Mouse (Mus musculus) frontal cortex, postnatal 25 days (tissue): ENCODE measurements around the gene Lnpep.
"Not testable (repeated sequence)": the region's sequence is repeated elsewhere in the genome, so short reads cannot be mapped to it uniquely, and the experiment has no call there.

ENCODE experiments used
- DNase-seq, 2 experiments: peaks; one replicate each; pipeline ENCODE4 v3.0.0; 2022; ENCODE audit warnings: low spot score in 2 of 2

The Lnpep gene

DNA sequence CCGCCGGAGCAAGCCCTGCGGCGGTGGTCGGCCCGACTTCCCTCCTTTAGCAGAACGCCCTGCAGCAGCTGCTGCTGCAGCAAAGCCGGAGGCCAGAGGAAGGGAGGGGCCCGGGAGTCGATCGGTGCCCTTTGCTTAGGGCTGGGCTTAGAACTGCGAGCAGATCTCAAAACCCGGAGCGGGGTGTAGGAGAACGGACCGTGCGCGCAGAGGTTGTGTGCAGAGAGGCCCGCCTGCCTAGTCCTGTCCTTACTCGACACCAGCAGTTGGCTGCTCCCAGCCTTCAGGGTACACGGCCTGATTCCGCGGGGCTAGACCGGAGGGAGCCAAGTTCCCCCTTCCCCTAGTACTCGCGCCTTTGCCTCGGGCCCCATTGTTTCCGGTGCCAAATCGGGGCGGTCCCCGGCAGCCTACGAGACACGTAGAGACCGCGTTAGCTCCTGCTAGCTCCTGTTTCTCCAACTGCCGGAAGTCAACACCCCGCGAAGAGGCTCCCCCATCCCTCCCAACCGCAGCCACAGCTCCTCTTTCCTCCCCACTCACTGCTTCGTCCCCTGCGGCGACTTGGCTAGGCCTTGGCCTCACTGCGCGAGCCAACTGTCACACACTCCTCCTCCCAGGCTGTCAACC, at the start of gene Lnpep:
Gene Lnpep (minus strand): TSS at position 94 of the 630 bp plus-strand sequence.
- peak; percentile 90 to 91 for DNase-seq

DNA sequence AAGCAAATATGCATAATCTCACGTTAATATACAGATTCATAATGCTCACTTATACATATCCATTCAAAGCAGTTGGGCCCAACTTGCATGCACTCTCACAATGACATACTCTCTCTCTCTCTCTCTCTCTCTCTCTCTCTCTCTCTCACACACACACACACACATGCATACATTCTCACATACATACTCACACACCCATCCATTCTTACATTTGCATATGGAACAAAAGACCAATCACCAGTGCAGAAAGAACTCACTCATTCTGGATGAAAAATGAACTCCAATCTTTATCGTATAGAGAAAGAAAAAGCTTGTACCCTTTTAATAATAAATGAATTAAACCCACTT, 31.0 kb upstream of the Lnpep start:
- DNase-seq: no peak

DNA sequence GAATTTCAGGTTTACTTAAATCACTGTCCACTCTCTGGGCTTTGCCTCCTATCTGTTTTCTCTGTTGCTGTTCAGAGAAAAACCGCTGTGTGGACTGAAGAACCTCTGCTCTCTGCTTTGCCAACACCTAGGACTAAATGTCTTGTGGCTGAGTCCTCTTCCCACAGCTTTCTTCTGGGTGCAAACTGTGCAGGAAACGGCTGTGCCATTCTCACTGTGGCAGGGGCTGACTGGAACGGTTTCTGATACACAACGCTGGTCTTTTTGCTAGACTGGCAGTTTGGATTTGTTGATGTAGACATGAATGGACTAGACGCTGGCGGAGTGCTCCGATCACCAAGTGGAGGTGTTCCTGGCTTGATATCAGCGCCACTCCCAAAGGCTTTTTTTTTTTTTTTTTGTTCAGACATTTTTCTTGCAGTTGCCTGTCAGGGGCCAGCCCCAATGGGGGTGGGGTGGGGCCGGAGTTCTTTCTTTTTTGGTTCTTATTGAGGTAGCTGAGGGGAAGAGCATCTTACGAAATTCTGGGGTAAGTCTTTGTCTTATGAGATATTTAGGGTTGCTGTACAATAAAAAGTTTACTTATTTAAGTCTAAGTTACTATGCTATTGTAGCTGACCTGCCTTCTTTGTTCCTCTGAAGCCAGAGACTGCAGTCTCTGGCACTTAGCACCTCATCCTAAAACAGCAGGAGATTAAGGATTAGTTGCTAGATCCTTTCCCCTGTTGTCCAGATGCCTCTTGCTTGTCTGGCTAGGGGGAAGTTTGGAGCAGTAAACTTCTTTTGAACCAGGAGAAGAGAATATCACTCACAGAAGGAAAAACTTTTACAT, 30.4 kb upstream of the Lnpep start:
- DNase-seq: no peak

DNA sequence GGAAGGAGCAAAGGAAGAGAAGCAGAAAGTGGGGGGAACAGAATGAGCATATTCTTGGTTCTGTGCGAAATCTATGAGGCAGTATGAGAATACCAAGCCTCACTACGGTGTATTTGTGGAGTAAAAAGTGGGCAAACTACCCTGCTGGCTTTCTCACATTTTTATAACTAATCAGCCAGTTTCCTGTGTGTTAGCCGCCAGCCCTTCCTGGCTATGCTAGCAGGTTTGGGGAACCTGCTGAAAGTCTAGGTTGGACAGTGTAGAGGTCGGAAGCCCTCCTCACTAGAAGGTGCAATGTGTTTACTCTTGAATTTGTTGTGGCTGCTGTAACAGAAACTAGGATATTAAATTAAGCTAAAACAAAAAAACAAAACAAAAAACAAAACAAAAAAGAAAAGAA, 27.7 kb upstream of the Lnpep start:
- DNase-seq: no peak

DNA sequence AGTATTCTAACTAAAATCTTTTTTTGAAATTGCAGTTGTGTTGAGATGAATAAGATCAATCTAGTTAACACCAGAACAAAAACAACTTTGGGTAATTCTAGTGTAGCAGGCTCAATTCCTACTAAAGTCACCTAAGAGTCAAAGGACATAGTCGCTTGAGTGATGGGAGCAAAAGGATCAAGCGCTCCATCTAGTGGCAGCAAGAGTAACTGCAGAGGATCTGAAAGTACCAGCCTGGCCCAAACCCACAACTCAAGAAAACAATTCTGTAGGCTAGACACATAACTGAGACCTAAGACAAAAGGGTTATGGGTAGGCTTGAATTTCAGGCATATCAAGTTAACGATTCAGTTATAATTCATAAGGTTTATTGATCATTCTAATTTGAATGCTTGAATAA, 20.9 kb upstream of the Lnpep start:
- peak in 1 of 2 experiments; percentile 38 for DNase-seq

DNA sequence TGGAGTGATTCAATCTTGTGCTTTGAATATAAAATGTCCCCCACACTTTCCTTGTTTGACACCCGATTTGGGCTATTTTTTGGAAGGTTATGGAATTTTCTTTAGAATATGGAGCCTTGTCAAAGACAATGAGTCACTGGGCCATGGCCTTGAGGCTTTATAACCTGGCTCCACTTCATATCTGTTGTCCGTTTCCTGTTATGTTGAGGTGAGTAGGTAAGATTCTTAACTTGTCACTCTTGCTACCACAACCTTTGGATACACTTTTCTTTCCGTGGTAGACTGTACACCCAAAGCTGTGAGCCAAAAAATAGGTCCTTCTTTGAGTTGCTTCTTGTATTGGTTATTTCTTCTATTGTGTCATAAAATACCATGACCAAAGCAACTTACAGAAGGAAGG, 12.5 kb upstream of the Lnpep start:
- no peak for DNase-seq

DNA sequence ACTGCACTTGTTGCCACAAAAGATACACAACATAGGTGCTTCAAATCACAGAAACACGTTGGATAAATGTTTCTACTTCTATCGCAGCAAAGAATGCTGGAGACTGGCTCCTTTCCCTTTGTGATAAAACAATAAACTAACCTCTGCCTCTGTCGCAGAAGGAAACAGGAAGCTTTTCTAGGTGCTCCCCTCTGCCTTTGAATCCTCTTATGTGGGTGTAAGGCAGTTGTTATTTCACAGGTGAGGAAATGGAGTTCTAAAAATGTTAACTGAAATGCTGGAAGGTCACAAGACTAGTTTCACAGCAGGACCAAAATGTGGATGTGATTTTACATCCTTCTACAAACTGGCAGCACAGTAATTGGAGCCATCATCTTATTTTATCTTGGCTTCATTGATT, 11.3 kb upstream of the Lnpep start:
- DNase-seq: no peak

DNA sequence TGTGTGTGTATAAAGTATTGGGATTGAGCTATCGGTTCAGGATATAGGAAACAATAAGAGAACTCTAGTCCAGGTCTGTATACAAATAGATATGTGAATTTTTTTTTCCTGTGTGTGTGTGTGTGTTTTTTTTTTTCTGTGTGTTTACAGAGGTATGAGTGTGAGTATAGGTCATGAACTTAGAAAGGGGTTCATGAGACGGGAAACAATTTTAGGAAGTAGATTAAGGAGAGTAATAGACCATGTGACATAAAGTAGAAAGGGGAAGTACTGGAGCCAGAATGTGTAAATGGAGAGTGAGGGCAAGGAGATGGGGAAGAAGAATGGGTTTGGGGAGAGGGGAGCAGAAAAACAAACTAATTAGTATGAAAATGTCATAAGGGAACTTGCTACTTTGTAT, 9.2 kb upstream of the Lnpep start:
- no peak for DNase-seq

DNA sequence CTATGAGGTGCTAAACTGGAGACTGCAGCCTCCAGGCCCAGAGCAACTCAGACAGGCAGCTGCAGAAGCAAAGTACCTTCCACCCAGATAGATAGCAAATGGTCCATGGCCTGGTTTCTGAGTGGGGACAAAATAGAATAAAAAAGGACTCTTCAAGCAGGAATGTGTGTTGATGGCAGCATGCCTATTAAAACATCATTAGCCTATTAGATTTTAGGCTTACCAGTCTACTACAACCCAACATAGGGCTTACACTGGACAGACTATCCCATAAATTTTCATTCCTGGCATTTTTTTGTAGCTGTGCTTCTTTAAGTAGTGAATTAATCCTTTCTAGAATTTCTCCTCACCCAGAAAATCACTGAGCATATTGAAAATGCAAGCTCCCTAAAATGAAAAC, 7.1 kb upstream of the Lnpep start:
- DNase-seq: no peak

DNA sequence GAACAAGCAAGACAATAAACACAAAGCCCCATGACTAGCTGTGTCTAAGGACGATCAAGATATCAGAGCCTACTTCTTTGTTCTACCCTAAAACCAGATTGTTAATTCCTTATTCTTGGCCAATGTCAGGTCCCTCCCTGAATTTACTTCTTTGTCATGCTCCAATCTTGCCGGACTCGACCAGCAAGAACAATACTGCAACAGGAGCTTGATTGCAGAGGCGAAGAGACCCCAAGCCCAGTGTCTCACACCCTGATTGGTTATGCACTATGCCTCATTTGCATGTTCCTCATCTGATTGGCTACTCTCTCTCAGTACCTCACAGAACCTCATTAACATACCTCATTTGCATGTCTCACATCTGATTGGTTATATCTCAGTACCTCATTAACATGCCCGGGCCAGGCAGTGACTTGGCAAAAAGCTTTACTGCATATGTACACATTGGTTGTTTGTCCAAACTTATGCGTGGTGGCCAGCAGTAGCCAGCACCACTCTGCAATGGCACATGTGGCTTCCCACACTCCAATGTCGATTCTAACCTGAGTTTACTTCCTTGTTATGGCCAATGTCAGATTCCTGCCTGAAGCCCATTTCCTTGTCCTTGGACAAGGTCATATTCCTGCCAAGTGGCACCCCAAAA, 3.5 kb upstream of the Lnpep start:
- DNase-seq: not testable (repeated sequence)

DNA sequence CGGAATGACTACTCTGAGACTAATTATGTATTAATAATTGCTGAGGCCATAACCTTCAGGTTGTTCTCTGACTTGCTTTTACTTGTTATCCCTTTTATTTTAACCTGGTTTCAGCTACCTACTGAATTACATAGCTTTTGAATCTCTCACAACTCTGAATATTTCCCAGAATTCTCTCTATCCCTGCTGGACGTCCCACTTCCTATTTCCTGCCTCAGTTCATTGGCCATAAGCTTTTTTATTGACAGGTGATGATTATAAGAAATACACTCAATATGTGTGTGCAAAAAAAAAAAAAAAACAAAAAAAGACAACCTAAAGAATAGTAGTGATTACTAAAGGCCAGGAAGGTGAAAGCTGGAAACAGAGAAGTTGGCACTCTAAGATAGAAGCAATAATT, 2.7 kb upstream of the Lnpep start:
- no peak for DNase-seq

DNA sequence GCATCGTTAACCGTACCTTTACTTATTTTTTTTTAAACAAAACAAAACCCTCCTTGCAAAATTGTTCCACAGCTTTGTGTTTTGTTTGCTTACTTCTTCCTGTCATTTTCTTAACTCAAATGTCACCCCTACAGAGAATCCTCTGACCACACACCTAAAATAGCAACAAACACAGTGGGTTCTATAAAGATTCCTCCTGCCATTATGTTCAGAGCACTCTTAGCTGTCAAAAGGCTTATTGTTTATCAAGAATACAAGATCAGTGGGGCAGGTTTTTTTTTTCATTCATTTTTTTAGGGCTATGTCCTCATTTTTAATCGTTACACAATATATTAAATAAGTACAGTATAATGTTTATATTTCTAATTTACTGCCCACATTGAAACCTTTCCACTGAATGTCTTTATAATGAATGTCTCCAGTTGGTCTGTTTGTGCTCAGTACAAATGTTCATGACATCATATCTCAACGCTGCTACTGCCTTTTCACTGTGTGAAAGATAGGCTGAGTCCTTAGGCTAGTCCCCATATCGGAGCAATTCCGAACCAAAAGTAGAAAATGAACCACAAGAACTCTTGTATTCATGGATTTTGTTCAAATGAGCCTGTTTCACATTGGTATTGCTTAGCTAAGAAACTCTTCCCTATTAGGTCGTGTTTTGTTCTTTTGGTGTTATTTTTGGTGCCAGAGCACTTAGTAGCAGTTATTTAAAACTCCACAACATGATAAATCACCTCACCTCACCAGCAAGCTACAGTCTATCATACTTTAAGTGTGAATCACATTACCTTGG, 1.2 kb upstream of the Lnpep start:
- no peak for DNase-seq

DNA sequence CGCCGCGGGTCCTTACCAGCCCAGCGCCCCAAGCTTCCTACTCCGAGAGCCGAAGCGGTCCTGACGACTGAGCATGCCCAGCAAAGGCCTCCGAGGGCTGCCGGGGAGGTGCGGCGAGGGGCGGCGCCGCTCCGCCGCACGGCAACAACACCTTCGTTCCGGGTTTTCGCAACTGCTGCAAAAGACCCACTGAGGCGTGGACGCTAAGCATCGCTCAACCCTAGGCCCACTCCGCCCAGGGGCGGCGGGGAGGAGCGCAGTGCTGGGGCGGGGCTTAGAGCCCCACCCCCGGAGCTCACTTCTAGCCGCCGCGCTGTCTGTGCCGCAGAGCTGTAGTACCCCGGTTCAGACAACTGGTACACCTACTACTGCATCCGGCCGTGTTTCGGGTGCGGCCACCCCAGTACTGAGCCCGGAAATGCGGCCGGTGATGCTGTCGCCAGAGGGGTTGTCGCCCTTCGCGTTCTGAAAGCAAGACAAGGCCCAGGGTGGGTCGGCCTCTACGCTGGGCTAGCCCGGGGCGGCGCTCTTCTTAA, 361 bp downstream of the Lnpep start:
- peak; percentile 81 to 82 for DNase-seq

DNA sequence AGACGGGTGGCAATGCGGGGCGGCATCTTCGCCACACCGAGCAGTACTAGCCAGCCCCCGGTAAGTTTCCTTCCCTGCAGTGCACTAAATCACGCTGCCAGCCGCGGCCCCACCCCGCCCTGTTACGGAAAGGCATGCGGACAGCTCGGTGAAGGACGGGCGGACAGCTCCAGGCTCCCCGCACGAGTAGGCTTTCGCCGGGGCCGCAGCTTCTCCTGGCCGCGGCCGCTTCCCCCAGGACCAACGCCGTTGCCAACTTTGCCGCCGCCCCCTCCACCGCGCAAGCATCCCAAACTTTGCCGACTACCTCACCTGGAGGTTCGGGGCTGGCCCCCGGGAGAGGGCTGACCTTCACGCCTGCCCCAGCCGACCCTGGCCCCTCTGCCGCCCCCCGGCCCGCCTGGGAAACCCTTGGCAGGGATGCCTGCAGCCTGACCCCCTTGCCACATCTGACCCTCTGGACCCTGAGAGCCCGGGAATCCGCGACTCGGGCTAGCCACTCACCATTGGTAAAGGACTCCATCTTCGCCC, 895 bp downstream of the Lnpep start:
- no peak for DNase-seq

DNA sequence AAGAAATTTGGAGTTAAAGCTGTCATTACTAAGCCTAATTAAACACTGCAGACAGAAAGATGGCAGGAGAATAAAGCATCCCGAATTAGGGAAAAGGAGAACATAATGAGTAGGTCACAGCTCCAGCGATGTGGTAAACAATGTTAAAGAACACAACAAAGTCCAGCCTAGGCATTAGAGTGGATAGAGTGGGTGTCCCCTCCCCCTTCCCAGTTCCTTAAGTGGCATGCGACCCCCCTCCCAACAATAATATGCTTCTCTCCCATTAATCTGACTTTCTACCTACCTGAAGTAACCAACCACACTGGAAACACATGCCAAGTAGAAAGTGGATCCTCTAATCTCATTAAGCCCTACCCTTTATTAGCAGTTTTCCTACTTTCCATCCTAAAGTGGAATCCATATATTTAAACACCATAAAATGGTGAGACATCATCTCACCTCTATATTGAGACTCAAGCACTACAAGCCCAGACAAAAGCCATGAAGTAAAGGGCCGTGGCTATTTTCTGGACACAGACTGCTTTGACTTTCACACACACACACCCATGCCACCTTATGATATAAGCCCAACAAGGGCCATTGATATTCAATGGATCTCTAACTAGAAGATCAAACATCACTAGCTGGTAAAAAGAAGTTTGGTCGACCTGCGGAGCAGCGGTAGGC, 1.5 kb downstream of the Lnpep start:
- DNase-seq: no peak

DNA sequence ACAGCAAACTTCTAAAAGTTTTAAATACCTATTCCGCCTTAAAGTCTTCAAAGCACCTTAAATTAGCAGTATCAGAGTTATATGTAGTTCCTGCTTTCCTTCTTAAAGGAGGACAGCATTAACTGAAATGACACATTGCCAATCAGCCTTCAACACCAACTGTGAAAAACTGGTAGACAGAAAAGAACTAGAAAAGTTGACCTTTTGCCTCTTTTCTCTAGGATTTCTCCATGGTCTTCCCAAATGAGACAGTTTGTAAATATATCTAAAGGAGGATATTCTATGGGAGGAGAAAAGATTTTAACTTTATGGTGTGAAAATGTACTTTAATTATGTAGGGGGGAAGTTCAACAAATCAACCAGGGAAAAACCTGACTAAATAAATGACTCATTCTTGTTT, 2.3 kb downstream of the Lnpep start:
- DNase-seq: no peak

DNA sequence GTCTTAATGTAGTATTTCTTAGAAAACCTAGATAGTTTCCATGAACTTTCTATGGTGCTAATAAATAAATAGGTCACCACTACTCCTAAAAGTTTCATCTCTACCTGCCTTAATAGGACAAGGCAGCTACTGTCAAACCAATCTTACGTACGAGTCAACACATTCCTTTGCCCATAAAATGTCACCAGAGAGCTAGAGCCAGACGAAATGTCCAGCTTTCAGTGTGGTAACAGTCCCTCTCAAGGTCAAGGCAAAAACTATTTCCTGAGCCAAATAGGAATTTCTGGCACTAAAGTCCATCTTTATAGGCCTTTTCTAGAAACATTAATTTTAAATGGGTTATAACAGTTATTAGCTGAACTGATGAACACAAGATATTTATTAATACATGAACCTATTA, 3.3 kb downstream of the Lnpep start:
- DNase-seq: no peak

DNA sequence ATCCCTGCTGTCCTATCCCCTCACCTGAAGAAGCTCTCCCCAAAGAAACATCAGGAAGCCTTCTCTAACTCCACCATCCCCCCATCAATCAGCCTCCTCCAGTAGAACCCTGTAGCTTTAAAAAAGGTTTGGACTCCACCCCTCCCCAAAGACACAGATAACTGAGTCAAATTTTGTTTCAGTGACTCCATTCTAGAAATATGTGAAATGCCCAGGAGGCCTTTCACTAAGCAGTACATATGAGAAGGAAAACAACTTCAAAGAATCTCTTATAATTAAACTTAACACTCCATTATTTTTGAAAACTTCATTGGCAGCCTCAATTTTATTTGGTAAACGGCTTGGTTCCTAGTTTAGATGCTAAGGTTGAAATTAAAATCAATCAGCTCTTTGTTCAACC, 6.4 kb downstream of the Lnpep start:
- DNase-seq: no peak

DNA sequence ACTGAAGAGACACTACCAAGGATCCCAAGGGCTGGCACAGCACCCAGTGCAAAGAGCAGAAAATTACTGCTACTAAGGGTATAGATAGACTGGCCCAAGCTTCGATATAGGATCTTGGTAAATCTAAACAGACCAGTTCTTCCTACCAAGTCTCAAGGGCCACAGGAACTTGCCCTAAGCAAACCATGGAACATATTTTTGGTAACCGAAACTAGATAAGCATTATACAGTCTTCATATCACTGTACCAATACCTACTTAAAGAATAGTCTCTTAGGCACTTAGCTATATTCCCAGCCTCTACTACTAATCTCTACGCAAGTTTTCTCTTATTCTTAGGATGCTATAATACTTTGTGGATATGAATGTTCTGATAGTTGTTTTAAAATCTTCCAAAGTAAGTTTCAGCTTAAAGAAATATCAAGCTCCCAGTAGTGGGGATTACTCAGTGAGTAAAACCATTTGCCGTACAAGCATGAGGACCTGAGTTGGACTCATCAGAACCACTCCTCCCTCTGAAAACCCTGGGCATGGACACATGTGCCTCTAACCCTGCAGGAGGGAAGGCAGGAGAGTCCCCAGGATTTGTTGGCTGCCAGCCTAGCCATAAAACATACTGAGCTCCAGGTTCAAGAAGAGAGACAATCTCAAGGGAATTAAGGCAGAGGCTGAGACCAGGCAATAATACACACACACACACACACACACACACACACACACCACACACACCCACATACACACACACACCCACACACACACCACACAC, 7.2 kb downstream of the Lnpep start:
- DNase-seq: no peak

DNA sequence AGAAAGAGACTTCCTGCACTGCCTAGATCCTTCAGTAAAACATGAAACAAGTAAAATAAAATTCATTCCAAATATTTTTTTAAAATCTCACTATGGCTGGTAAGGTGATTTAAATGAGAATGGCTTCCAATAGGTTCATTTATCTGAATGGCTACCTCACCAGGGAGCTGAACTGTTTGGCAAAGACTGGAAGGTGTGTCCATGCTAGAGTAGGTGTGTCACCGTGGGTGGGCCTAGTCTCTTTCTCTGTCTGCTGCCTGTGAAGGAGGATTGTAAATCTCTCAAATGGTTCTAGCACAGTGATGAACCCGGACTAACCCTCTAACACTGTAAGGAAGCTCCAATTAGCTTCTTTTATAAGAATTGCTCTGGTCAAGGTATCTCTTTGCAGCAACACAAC, 12.5 kb downstream of the Lnpep start:
- no peak for DNase-seq
